ENCODE assay signal across 8 mouse cellular contexts in the genomic region with DNA sequence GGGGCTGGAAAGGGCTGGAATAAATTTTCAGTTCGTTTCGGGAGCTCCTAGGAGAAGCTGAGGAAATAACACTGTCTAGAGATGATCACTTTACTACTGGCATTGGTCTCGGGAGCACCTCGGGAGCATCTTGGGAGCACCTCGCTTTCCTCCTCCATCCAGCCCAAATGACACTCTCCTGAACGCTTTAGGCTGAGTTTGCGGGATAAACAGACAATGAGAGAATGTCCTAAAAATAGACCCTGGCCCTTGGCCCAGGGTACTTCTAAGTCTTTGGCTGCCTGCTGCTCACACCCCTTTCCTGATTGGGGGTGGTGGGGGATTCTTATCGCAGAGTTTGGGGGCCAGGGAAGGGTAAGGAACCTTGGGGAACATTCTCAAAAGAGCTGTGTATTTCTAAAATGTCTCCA. TPM values are rescaled to one million over a fixed set of nuclear protein-coding genes. Genes with fewer than 3 reads are reported as not detected.
DNase-seq lines count a peak whose midpoint lies in the region; ATAC-seq and TF ChIP-seq lines count a peak whose summit lies in the region.

No protein-coding gene starts in this region.

- peaks cover 40% of the 10 kb centered on the region for H3K79me2 ChIP-seq in macrophage (ENCODE audit: inconsistent target)

- no peak overlapping the region; the same call in 1 of the 2 replicates for H3K27ac ChIP-seq in left cerebral cortex, adult 2 months
- H3K27ac ChIP-seq in heart, embryonic 14.5 days (replicated peaks in 1 of 2; ENCODE audit: control insufficient read depth in 1 of 2, insufficient read depth in 1 of 2, low read depth in 2 of 2, low read length in 2 of 2) = peak overlapping the region; percentile 95 to 98
- H3K27ac ChIP-seq in macrophage = peak overlapping the region; percentile 93

- no peaks in the 10 kb centered on the region for H3K36me3 ChIP-seq in heart, embryonic 14.5 days (ENCODE audit: control insufficient read depth, insufficient read depth, low read length)
- H3K36me3 ChIP-seq in macrophage (ENCODE audit: inconsistent target) = no peaks in the 10 kb centered on the region

- peak overlapping the region; percentile 97 for H3K9ac ChIP-seq in heart, embryonic 14.5 days (ENCODE audit: low read length)

- peaks cover 9 to 40% of the 10 kb centered on the region in 2 experiments for H3K4me1 ChIP-seq in heart, embryonic 14.5 days (ENCODE audit: control insufficient read depth in 2 of 2, insufficient read depth in 2 of 2, low read length in 2 of 2)

- peak overlapping the region; percentile 84 for H3K4me2 ChIP-seq in heart, embryonic 14.5 days (ENCODE audit: low read length)

- H3K9me3 ChIP-seq in heart, embryonic 14.5 days (ENCODE audit: control insufficient read depth, low read length) = no peaks in the 10 kb centered on the region

- H3K27me3 ChIP-seq in heart, embryonic 14.5 days (ENCODE audit: control insufficient read depth, insufficient read depth, low read length) = no peaks in the 10 kb centered on the region

- peak; percentile 58 for ATAC-seq in heart, embryonic 14.5 days (ENCODE audit: insufficient number of reproducible peaks, insufficient read depth, low FRiP score, low read depth)

- no peak for TF ChIP-seq CTCF in left cerebral cortex, adult 2 months (IDR thresholded peaks at IDR 0.05)

- no peak for DNase-seq in left cerebral cortex, adult 2 months (ENCODE audit: extremely low spot score in 1 of 2, low spot score in 2 of 2)
- no peak for DNase-seq in left cerebral cortex, postnatal 36 days (ENCODE audit: low spot score in 2 of 2)
- DNase-seq in kidney, postnatal 14 days = peak; percentile 68
- no peak for DNase-seq in urinary bladder, adult 18-20 months (ENCODE audit: low spot score in 2 of 2)
- DNase-seq in cerebellum, postnatal 14 days = no peak
- no peak for DNase-seq in cerebellum, adult 9-11 months

- peak overlapping the region; percentile 63 for H3K4me3 ChIP-seq in left cerebral cortex, adult 2 months
- H3K4me3 ChIP-seq in heart, embryonic 14.5 days (ENCODE audit: control insufficient read depth in 1 of 2, insufficient read depth in 1 of 2, low read depth in 1 of 2, low read length in 2 of 2) = peak overlapping the region; percentile 88 to 93
- H3K4me3 ChIP-seq in macrophage (ENCODE audit: inconsistent target) = peak overlapping the region; percentile 94

- intact Hi-C loops in left cerebral cortex, adult 2 months (cut with DNase I) = no loop called here
- intact Hi-C loops in left cerebral cortex, postnatal 36 days (cut with DNase I) = no loop called here

- 0% methylated on average over 8 of the region's 8 CpGs for WGBS in heart, embryonic 14.5 days
- WGBS in macrophage (ENCODE audit: missing documents) = under 1% methylated on average over 8 of the region's 8 CpGs

RNA-seq across cellular contexts. Expression of gene Itprip, which starts 0.9 kb away (rescaled TPM):
- total RNA-seq in left cerebral cortex, adult 2 months (2021) = 1 to 10 TPM in 1 of 2 experiments, under 1 TPM in 1; 0.95 to 1.5 TPM
- 1 to 10 TPM in 1 of 2 experiments, under 1 TPM in 1; 0.95 to 1.1 TPM for total RNA-seq in left cerebral cortex, postnatal 36 days (2021)
- polyA plus RNA-seq in heart, embryonic 14.5 days (2014; fragmentation: Nextera tagmentation; extraction: Ambion mirVana) = 15.8 and 16.4 TPM in 2 replicates
- total RNA-seq in macrophage (2018; cell fraction: chromatin; rRNA removed) = 10 to 100 TPM in 8 of 26 experiments, 1 to 10 TPM in 18; 2.2 to 28.5 (median 7.2) TPM
- total RNA-seq in macrophage (2018; cell fraction: cytosol; rRNA removed) = 10 to 100 TPM in 1 of 26 experiments, 1 to 10 TPM in 25; 3.2 to 10.3 (median 5.4) TPM
- 10 to 100 TPM in 13 of 26 experiments, 1 to 10 TPM in 13; 4.4 to 17.4 (median 10.1) TPM for total RNA-seq in macrophage (2018; cell fraction: nucleus; rRNA removed)
- polyA plus RNA-seq in macrophage (2018) = 3.1 to 6.0 TPM (median 5.1 TPM) in 3 replicates

RNA-seq across cellular contexts. Expression of gene Cfap43, which starts 0.9 kb away (rescaled TPM):
- total RNA-seq in left cerebral cortex, adult 2 months (2021) = under 1 TPM; 0.30 to 0.66 TPM
- under 1 TPM; 0.29 to 0.39 TPM for total RNA-seq in left cerebral cortex, postnatal 36 days (2021)
- polyA plus RNA-seq in heart, embryonic 14.5 days (2014; fragmentation: Nextera tagmentation; extraction: Ambion mirVana) = 0.16 TPM in 2 replicates
- total RNA-seq in macrophage (2018; cell fraction: chromatin; rRNA removed) = under 1 TPM in 8 of 26 experiments, not detected in 18; 0.30 to 0.84 (median 0.45) TPM
- under 1 TPM in 22 of 26 experiments, not detected in 4; 0.06 to 0.59 (median 0.24) TPM for total RNA-seq in macrophage (2018; cell fraction: cytosol; rRNA removed)
- total RNA-seq in macrophage (2018; cell fraction: nucleus; rRNA removed) = 1 to 10 TPM in 1 of 26 experiments, under 1 TPM in 12, not detected in 13; 0.09 to 1.0 (median 0.33) TPM
- polyA plus RNA-seq in macrophage (2018) = 0.11 to 0.18 TPM in 2 of 3 replicates, not detected in the other

RNA-seq across cellular contexts. Expression of gene Cfap58, which starts 17.5 kb away (rescaled TPM):
- under 1 TPM; 0.27 to 0.30 TPM for total RNA-seq in left cerebral cortex, adult 2 months (2021)
- total RNA-seq in left cerebral cortex, postnatal 36 days (2021) = under 1 TPM; 0.29 to 0.30 TPM
- 0.08 and 0.12 TPM in 2 replicates for polyA plus RNA-seq in heart, embryonic 14.5 days (2014; fragmentation: Nextera tagmentation; extraction: Ambion mirVana)
- total RNA-seq in macrophage (2018; cell fraction: chromatin; rRNA removed) = not detected
- not detected for total RNA-seq in macrophage (2018; cell fraction: cytosol; rRNA removed)
- total RNA-seq in macrophage (2018; cell fraction: nucleus; rRNA removed) = not detected
- polyA plus RNA-seq in macrophage (2018) = not detected in 3 replicates

RNA-seq across cellular contexts. Expression of gene Gsto2, which starts 54.6 kb away (rescaled TPM):
- total RNA-seq in left cerebral cortex, adult 2 months (2021) = 1 to 10 TPM; 1.4 to 2.2 TPM
- total RNA-seq in left cerebral cortex, postnatal 36 days (2021) = 1 to 10 TPM; 2.2 to 2.7 TPM
- polyA plus RNA-seq in heart, embryonic 14.5 days (2014; fragmentation: Nextera tagmentation; extraction: Ambion mirVana) = 1.5 and 2.3 TPM in 2 replicates
- total RNA-seq in macrophage (2018; cell fraction: chromatin; rRNA removed) = 1 to 10 TPM in 17 of 26 experiments, under 1 TPM in 3, not detected in 6; 0.81 to 3.8 (median 2.5) TPM
- 1 to 10 TPM in 15 of 26 experiments, under 1 TPM in 11; 0.52 to 1.9 (median 1.1) TPM for total RNA-seq in macrophage (2018; cell fraction: cytosol; rRNA removed)
- total RNA-seq in macrophage (2018; cell fraction: nucleus; rRNA removed) = 1 to 10 TPM in 18 of 26 experiments, under 1 TPM in 5, not detected in 3; 0.52 to 3.9 (median 1.9) TPM
- polyA plus RNA-seq in macrophage (2018) = 0.10 to 1.4 TPM (median 1.3 TPM) in 3 replicates
